Mouse (Mus musculus) hematopoietic stem cell, adult 5-6 weeks (primary cell): ENCODE measurements around the gene Sema6c. TPM values are rescaled to one million over a fixed set of nuclear protein-coding genes. Genes with fewer than 3 reads are reported as not detected.
A peak's percentile ranks its signal among the peaks of the same experiment; 100 is the strongest.

Experiments
- ATAC-seq, 2 experiments: fragments of 125-278 bp in 1 of 2; replicated peaks in 1 of 2; 2 replicates each; pipeline ENCODE4 v1.8.0; 2016 to 2017; ENCODE audit warnings: inconsistent platforms in 2 of 2, mild to moderate bottlenecking in 2 of 2, moderate number of reproducible peaks in 2 of 2, low read depth in 1 of 2, moderate TSS enrichment in 1 of 2; ENCODE audit not compliant: low FRiP score in 2 of 2, poor library complexity in 2 of 2, severe bottlenecking in 2 of 2, insufficient read depth in 1 of 2, low TSS enrichment in 1 of 2
- total RNA-seq: library from RNA; stranded (forward); fragments of 172-1452, 232-1000 nt; gene quantifications from 2 replicates; pipeline ENCODE4 v1.2.3, GENCODE M21; 2017

Sema6c gene
- total RNA-seq, 1 experiment from 2014 or later = 1.3 TPM

DNA sequence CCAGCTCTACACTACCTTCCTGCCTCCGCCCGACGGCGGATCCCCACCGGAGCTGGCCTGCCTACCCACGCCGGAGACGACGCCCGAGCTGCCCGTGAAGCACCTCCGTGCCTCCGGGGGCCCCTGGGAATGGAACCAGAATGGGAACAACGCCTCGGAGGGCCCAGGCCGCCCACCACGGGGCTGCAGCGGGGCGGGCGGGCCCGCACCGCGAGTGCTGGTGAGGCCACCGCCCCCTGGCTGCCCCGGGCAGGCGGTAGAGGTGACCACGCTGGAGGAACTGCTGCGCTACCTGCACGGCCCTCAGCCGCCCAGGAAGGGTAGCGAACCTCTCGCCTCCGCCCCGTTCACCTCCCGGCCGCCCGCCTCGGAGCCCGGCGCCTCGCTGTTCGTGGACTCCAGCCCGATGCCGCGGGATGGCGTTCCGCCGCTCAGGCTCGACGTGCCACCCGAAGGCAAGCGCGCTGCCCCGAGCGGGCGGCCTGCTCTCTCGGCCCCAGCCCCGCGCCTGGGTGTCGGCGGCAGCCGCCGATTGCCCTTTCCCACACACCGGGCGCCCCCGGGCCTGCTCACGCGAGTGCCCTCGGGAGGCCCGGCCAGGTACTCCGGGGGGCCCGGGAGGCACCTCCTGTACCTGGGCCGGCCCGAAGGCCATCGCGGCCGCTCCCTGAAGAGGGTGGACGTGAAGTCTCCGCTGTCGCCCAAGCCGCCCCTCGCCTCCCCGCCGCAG, 12.4 kb downstream of the Sema6c start:
- ATAC-seq = no peak

DNA sequence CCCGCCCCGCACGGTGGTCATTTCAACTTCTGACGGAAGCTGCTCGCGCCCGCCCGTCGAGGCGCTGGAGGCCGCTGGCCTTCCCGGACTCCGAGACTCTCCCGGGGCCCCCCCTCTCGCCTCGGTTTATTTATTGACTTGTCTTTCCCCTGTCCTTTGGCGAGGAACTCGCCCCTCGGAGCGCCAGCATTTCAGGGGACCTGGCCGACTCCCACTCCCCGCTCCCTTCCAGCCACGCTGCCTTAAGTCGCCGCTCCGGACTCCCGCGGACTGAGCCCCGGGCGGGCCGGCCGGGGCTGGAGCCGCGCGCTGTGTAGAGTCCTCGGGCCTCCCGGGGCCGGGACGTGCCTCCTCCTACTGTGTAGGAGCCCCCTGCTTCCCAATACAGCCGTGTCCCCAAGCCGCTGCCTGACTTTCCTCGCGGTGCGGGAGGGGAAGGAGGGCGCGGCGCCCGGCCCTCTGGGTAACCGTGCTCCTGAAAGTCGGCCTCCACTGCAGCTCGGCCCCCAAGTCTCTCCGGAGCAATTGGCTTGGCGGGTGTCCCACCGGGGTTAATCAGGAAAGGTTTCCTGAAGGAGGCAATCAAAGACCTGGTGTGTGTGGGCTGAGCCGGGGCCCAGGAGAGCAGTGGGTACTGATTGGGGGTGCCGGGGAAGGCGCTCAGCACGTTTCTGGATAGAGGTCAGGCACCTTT, 13.1 kb downstream of the Sema6c start:
- peak in 1 of 2 experiments; percentile 10; a peak in 1 of 4 replicates for ATAC-seq

DNA sequence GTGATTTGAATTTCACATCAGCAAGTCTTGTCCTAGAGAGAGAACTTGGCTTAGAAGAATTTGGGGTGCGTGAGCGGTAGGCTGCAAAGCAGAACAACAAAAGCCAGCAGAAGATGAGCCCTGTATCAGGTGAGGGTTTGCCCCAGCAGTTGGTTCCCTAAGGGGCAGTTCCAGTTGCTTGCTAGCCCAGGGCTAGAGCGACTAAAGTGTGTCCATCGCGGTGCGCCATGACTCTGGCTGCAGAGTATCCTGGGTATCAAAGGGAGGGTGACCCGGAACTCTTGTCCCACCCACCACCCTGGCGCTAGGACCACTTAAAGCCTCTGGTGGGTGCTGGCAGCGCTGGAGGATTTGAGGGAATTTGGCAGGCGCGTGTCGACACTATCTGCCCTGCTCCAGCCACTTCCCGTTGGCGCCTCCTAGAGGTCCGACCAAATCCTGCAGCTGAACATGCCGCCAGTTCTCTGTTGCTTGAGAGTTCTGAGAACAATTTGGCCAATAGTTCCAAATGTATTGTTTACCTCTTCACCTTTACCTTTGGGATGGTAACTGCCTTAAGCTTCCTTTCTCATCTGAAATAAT, 13.8 kb downstream of the Sema6c start:
- ATAC-seq = peak; percentile 77 to 84

GRCm38 (mm10) chr3:95176500-95176899, 16.2 kb downstream of the Sema6c start:
- ATAC-seq = no peak

DNA sequence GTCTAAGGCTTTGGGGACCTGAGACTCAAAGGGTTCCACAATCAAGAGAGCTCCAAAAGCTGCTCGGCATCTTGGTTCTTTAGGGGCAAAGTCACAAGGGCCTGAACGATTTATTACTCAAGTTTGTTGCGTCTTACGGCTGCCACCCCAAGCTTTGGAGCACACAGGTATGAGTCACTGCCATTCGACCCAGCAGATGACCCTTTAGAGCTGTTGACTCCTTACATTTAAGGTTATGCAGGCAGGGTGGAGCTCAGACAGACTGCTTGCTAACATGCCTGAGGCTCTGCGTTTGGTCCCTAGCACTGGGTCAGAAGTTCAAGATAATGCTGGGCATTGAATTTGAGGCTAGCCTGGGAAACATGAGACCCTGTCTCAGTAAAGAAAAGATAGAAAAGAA, 17.3 kb downstream of the Sema6c start:
- no peak for ATAC-seq

- ATAC-seq = no peak
These were observed 18.7 kb downstream of the Sema6c start for GRCm38 (mm10) chr3:95178948-95179347.

DNA sequence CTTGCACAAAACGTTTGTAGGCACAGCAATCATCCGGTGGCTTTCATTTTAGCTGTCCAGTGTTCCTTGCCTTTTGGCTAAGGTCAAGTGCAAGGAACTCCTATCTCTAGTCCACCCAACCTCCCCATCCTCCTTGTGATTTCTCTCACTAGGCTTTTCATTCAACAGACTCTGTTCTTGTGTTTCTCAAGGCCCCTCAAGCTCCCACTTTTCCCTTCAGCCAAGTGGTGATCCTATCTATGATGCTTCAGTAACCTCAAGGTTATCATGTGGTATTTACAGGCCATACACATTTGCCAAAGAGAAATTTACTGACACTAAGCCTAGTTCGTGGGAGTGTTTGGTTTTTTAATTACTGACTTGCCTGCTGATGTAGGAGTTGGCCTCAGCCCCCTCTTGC, 19.6 kb downstream of the Sema6c start:
- no peak for ATAC-seq

- no peak for ATAC-seq
These were observed 21.6 kb downstream of the Sema6c start for GRCm38 (mm10) chr3:95181841-95182240.

GRCm38 (mm10) chr3:95184796-95185577, 24.7 kb downstream of the Sema6c start:
- no peak for ATAC-seq

- ATAC-seq = no peak
These were observed 25.8 kb downstream of the Sema6c start for GRCm38 (mm10) chr3:95186100-95186499.

GRCm38 (mm10) chr3:95186888-95187287, 26.6 kb downstream of the Sema6c start:
- ATAC-seq = no peak

DNA sequence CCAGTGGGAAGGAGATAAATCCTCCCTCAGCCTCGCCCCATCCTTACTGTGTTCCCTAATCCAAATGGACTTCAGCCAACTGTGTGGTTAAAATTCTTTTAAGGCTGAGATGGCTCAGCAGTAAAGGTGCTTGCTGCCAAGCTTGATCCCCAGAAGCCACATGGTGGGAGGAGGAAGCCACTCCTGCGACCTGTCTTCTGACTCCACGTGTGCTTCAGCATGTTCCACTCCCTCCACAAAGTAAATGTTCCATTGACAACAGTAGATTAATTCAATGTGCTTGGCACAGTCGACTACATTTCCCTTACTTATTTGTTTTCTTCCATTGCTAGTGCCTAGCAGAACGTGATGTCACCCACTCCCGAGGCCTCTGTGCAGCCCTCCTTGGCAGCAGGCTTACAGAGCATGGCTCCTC, 34.5 kb downstream of the Sema6c start:
- ATAC-seq = no peak

DNA sequence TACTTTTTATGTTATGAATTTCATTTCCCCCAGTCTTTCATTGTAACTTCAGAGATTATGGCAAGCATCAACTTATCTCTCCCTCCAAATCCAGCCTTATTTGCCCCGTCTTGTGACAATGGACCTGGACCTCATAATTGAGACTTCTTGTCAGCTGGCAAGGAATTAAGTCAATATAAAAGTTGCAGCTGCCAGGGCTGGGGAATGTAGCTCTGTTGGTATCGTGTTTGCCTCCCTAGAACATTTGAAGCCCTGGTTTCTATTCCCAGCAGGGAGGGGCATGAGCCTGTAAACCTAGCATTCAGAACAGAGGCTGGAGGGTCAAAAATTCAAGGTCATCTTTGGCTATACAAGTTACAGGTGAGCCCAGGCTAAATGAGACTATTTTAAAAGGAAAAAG, 35.5 kb downstream of the Sema6c start:
- ATAC-seq = no peak

DNA sequence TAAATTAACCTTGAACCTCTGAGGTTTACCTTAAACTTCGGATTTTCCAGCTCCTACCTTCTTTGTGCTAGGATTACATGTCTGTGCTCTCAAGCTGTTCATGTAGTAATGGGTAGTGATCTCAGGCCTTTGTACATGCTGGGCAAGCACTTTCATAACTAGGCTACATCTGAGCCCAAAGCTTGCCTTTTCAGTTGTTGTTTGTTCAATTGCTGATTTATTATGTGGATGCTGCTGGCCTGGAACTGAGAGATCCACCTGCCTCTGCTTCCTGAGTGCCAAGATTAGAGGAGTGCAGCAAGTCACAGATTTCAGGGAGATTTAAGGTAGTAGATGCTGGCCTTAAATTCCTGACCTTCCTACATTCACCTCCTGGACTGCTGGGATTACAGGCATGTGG, 38.8 kb downstream of the Sema6c start:
- ATAC-seq = no peak

DNA sequence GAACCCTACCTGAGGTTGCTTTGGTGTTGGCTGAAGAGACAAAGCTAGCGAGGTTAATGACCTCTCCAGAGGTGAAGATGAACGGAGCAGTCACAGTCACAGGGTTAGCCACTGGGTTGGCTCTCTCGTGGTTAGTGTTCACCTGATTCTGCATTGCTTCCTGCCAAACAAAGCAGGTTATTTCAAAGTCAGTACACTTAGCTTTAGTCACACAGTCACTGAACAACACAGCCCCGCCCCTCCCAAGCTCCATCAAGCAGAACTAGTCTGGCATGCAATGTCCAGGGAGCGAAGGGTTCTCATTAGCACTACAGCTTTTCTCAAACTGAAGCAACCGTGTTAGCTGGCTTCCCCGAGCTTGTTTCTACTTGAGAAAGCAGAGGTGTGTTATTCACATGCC, 39.9 kb downstream of the Sema6c start:
- ATAC-seq = no peak

- no peak for ATAC-seq
These were observed 40.3 kb downstream of the Sema6c start for GRCm38 (mm10) chr3:95200562-95200961.

DNA sequence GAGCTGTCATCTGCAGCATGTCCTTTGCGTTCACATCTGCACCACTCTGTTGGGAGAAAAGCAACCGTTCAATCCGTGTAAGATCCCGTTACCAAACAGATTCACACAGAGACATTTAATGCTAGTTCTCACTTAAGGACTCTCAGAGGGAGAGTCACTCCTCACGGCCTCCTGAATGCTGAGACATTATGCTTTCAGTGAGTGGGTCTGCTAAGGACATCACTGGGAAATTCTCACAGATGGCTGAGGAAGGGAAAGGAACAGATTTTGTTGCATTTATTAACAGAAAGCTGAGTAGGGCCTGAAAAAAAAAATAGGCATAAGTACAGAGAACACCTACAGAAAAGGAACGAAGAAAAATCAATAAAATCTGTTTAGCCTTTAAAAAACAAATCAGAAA, 43.6 kb downstream of the Sema6c start:
- ATAC-seq = no peak

- ATAC-seq = no peak
These were observed 48.0 kb downstream of the Sema6c start for GRCm38 (mm10) chr3:95208286-95208685.
